Mouse (Mus musculus) frontal cortex, postnatal 14 days (tissue): ENCODE measurements around the gene Coq10a.

Source experiments
- DNase-seq, 2 experiments: peaks; one replicate each; pipeline ENCODE4 v3.0.0; 2022; ENCODE audit warnings: low spot score in 2 of 2

Coq10a gene

GRCm38 (mm10) chr10:128368402-128369217, at the start of gene Coq10a:
TSS of gene Coq10a (minus strand) at chr10:128368997.
- DNase-seq, result peak; percentile 86 to 92

GRCm38 (mm10) chr10:128414848-128415247, 46.1 kb upstream of the Coq10a start:
- DNase-seq, result no peak

GRCm38 (mm10) chr10:128413076-128413475, 44.3 kb upstream of the Coq10a start:
- DNase-seq, result no peak

- DNase-seq, result no peak
Observed at GRCm38 (mm10) chr10:128412558-128412957, 43.8 kb upstream of the Coq10a start.

- no peak for DNase-seq
Observed at GRCm38 (mm10) chr10:128412055-128412381, 43.2 kb upstream of the Coq10a start.

GRCm38 (mm10) chr10:128411211-128412054, 42.6 kb upstream of the Coq10a start, which contains the start of the genes Nabp2 and Rnf41:
TSS of gene Nabp2 (minus strand) at chr10:128411492.
TSS of gene Rnf41 (plus strand) at chr10:128411657.
- peak; percentile 93 to 96 for DNase-seq

GRCm38 (mm10) chr10:128410560-128410845, 41.7 kb upstream of the Coq10a start:
- no peak for DNase-seq

GRCm38 (mm10) chr10:128409692-128410559, 41.1 kb upstream of the Coq10a start:
- DNase-seq, result peak; percentile 97

- DNase-seq, result peak in 1 of 2 experiments; percentile 45
Observed at GRCm38 (mm10) chr10:128408591-128409535, 40.1 kb upstream of the Coq10a start.

- DNase-seq, result no peak
Observed at GRCm38 (mm10) chr10:128403931-128404330, 35.1 kb upstream of the Coq10a start.

GRCm38 (mm10) chr10:128401638-128402037, 32.8 kb upstream of the Coq10a start:
- DNase-seq, result no peak

GRCm38 (mm10) chr10:128401056-128401455, 32.3 kb upstream of the Coq10a start, which contains the start of gene Slc39a5:
TSS of gene Slc39a5 (minus strand) at chr10:128401229.
- DNase-seq, result no peak

GRCm38 (mm10) chr10:128400338-128400737, 31.5 kb upstream of the Coq10a start:
- DNase-seq, result no peak

- DNase-seq, result no peak
Observed at GRCm38 (mm10) chr10:128397466-128397865, 28.7 kb upstream of the Coq10a start.

- DNase-seq, result no peak
Observed at GRCm38 (mm10) chr10:128396716-128397264, 28.0 kb upstream of the Coq10a start.

GRCm38 (mm10) chr10:128396017-128396673, 27.3 kb upstream of the Coq10a start:
- DNase-seq, result no peak

- no peak for DNase-seq
Observed at GRCm38 (mm10) chr10:128391850-128392249, 23.1 kb upstream of the Coq10a start.

- no peak for DNase-seq
Observed at GRCm38 (mm10) chr10:128390366-128390765, 21.6 kb upstream of the Coq10a start.

GRCm38 (mm10) chr10:128389570-128389969, 20.8 kb upstream of the Coq10a start:
- no peak for DNase-seq

GRCm38 (mm10) chr10:128388941-128389340, 20.1 kb upstream of the Coq10a start:
- no peak for DNase-seq
